Mouse (Mus musculus): ENCODE data around the gene Slc36a2.
"Not testable (repeated sequence)": the region's sequence is repeated elsewhere in the genome, so short reads cannot be mapped to it uniquely, and the experiment has no call there.

Slc36a2 gene

DNA sequence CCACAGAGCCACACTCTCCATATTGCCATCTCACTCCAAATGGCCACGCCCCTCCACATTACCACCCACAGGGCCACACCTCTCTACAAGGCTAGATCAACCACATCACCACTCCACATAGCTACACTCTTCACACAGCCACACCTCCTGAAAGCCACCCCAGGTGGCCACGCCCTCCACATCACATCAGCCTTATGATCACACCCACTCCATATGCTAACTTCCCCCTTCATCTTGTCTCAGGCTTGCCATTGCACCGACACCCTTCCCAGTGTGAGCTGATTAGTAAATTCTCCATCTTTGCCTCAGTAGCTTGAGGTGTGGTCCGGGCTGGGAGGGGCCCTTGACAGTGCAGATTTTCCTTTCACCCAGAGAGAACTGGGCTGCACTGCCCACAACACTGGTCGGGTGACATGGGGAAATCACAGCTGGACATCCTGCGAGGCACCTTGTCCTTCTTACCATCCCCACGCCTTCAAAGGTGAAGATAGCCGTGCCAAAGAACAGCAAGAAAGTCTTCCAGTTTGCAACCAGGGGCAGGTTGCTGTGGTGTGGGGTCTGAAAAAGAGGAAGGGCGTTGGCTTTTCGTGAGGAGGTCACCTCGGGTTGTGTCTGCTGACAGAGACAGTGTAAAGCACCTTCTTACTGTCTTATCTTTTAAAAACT lies 53.7 kb downstream of the Slc36a2 start:
- DNase-seq = no peak

DNA sequence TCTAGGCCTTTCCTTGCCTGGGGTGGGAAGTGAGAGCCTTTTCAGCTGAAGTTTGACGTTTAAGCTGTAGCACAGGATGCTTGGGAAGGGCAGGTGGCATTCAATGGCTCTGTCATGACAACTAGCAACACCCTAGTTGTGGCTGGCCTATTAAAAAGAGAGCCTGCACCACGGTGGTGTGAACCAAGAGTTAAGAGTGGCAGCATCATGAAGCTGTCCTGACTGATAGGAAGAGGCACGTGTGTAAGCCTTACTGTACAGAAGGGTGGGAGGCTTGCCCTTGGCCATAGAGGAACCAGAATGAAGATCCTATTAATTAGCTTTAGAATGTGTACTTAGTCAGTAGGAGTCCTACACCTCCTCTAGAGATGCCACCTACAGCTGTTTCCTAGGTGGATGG lies 56.5 kb downstream of the Slc36a2 start:
- no peak for DNase-seq

DNA sequence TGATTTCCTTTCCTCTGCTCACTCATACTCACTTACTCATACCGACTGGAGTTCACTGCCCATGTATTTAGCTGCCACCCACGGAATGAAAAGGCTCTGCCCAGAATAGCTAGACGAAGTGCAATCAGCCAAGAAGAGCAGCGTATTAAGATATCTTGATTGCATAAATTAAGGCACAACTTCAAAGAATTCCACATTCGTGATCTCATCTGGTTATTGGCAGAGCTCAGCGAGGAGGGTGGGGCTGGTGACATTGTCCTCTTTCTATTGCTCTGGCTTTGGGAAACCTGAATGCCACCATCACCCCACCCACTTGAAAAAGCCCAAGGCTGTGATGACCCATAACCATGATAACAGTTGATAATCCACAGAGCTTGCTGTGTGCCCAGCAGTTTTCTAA lies 56.9 kb downstream of the Slc36a2 start:
- no peak for DNase-seq

DNA sequence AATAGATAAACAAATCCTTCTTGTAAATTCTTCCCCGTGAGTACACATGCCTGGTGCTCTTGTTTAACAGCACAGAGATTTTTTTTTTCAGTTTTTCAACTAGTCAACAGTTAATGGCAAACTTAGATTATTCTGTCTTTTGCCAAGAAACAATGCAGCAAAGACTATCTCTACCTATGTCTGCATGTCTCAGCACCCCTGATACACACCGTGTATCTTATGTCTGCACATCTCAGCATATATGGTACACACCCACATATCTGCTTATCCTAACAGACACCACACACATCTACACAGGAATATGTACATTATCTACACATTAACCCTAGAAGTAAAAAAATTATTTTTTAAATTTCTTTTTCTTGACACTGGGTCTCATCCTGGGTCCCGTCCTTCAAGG lies 58.2 kb downstream of the Slc36a2 start:
- no peak for DNase-seq

DNA sequence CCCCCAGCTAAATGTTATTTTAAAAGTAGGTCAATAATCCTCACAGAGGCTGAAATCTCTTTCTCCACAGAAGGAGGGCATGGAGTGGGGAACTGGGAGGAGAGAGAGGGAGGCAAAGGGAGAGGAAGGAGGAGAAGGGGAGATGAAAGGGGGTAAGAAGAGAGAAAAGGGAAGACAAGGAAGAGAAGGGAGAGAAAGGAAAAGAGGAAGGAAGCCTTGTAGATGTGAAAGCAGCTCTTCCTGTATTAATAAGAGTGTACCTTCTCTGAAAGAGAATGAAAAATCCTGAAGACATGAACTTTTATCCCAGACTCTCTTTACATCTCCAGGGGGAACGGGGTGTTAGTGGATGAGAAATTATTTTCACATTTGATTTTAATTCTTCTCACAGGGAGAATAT lies 63.4 kb downstream of the Slc36a2 start:
- DNase-seq = no peak

DNA sequence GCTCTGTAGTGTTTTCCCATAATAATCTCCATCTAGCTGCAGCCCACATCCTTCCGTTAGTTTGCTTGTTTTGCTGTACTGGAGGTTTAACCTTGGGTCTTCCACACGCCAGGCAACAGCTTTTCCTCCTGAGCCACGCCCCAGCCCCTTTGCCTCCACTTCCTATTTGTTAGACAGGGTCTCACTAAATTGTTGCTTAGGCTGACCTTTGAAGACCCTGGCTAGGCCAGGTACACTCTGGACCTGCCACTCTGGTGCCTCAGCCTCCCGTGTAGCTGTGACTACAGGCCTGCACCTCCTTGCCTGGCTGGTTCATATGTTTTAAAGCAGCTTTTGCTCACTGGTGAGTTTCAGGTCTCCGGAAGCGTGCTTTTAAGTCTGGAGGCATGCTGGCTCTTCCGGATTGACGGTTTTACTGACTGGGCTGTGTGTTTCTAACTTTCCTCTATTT lies 64.0 kb downstream of the Slc36a2 start:
- DNase-seq = no peak

DNA sequence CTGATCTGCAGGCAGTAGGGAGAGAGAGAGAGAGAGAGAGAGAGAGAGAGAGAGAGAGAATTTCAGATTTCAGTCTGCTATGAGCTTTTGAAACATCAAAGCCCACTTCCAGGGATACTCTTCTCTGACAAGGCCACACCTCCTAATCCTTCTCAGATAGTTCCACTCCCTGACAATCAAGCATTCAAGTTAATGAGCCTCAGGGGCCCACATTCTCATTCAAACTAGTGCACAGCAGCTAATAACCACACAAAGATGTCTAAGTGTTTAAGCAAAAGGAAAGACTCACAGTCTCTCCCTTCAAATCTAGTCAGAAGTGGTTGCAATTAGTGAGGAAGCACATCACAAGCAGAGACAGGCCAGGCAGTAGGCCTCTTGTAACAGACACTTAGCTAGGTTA lies 64.6 kb downstream of the Slc36a2 start:
- DNase-seq = no peak

DNA sequence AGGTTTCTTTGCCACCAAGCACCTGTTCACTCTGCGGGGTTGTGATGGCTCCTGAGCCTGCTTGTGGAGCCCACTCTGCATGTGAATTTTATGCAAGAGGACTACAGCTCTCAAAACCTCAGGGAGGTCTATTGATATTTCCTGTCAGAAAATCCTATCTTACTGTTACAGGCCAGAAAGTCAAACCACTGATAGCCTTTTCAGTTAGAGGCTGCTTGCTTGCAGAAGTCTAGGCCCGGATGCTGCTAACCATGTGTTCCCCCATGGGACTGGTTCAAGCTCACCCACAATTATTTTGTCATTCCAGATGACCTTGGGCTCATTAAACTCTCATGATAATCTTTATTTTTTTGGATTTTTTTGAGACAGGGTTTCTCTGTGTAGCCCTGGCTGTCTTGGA lies 67.8 kb downstream of the Slc36a2 start:
- no peak for DNase-seq

DNA sequence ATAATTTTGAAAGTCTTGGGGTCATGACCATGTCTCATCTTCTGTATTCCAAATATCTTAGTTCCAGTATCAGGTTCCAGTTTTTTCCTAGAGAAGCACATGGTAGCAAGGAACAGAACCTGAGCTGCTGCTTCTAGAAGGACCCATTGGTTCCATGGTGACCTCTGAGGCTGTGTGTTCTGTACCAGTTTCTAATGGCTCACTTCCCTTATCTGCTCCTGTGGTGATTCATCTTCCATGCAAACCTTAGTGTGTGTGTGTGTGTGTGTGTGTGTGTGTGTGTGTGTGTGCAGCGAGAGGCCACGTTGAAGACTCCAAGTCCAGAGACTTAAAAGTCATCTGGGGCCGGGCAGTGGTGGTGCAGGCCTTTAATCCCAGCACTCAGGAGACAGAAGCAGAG lies 68.9 kb downstream of the Slc36a2 start:
- no peak for DNase-seq

DNA sequence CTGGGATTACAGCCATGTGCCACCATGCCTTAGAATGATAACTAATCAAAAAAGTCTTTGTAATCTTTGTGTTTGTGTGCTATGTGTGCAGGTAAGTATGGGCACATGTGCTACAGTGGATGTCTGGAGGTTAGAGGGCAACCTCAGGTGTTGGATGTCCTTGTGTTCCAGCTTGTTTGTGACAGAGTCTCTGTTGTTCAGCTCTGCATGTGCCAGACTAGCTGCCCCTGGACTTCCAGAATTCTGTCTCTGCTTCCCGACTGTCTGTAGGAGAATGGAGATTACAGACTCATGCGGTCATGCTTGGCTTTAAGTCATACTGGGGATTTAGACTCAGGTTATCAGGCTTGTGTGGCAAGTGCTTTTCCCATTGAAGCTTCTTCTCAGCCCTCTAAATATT lies 70.6 kb downstream of the Slc36a2 start:
- DNase-seq = no peak

DNA sequence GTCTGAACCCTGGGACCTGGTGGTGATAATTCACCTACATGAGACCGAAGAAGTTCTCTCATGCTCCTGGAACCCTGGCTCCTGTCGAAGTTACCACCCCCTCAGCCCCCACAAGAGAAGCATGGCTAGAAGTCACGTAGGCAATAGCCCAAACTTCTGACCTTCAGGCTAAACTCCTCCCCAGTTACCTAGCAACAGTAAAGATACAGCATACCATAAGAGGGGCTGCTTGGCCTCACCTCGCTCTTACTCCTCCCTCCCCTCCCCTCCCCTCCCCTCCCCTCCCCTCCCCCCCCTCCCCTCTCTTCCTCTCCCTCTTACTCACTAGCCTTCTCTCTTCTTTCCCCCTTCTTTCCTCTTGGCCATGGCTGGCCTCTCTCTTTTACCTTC lies 71.0 kb downstream of the Slc36a2 start:
- DNase-seq = not testable (repeated sequence)

DNA sequence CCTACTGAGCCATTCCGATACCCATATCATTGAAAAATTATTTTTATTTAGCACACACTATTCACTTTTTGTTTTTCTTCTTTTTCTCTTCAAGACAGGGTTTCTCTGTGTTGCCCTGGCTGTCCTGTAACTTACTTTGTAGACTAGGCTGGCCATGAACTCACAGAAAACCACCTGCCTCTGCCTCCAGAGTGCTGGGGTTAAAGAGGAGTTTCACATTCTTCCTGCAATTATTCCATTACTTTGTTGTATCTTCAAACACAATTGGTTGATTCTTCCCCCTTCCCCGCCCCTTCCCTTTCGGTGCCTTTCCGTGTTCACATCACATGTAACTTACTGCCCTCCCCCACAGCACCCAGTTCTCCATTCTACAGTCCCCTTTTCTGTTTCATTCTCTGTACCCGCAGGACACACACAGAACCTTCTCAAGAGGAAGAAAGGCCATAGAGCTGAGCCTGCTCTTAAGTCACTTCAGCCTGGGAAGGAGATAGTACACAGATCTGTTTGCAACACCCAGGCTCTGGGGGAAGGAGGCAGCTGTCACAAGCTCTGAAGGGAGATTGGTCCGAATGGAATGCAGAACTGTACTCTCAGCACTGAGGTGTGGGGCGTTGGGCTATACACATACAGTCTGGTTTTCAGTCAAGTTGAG lies 71.5 kb downstream of the Slc36a2 start:
- DNase-seq = no peak

DNA sequence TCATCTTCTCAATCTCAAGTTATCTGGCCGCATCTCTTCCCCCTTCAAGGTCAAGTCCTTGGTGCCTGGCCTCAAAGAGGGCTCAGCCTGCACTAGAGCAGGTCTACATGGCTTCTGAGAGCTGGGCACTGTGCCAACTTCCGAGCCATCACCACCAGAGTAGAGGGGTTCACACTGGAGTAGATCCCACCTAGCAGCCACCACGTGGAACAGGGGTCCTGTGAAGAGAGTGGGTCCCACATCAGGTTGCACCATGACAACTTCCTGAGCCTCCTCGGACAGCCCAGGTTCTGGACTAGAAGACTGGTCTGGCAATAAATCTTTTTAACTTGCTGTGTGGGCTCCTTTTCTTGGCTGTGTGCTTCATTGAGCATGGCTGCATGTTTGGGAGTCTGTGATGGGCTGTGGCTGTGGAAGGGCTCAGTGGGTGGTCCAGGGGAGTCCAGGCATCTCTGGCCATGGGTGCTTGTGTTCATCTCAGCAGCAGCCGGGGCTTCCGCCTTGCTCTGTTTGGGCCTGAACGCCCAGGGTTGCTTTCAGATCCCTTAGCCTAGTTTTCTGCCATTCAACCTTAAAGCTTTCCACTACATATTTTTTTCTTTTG lies 74.2 kb downstream of the Slc36a2 start:
- DNase-seq = peak; percentile 60 to 68

DNA sequence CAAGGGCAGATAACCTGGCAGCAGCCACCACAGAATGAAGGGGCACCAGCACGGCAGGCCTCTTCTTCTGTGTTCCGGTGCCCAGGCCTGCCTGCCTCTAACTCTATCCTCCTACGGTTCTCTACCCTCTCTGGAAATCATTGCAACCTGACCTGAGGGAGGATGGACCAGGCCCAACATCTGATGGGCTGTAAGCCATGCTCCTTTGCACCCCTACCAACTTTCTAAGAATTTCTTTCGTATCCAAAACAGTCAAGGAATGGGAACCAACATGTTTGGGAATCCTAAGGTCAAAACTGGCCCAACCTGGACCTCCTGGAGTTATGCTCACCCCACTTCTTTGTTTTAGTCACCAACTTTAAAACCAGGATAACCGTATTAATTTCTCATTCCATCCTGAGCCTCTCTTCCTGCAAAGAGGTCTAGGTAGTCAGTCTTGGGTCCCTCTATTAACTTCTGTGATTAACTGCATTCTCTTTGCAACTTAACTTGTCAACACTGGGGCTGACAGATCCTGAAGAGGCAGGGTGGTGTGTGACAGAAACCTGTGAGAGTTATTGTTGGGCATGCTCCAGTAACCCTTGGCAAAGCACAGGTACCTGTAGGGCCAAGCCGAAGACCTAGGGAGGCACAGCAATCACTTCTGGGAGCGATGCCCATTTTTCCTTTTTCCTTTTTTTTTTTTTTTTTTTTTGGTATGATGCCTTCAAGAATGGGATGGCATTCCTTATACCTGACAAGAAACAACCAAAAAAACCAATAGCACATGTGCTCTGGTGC lies 75.2 kb downstream of the Slc36a2 start:
- peak; percentile 61 to 77 for DNase-seq
